Mouse (Mus musculus): Measurements from ENCODE around the gene Pqlc3.

DNA sequence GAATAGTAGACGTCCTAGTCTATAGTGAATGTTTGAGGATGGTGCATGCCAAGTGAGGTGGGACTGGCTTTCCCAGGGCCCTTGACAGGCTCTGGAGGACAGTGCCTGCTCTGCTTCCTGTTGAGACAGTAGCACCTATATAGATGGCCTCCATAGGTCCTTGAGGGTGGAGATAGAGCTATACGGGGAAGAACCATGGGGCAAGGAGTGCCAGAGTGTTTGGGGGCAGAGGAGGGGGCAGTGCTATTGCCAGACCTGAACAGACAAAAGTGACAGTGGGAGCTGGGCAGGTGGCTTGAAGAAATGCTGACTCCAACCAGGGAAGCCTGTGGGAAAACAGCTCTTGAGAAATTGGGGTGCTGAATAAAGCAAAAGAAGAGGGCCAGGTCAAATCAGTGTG is 5.9 kb downstream of the Pqlc3 start:
- TF ChIP-seq CTCF (IDR thresholded peaks at IDR 0.05; ENCODE audit: extremely low read depth, insufficient read length, insufficient replicate concordance, low read depth, low read length) (no peak), POLR2A (IDR thresholded peaks at IDR 0.05; ENCODE audit: low read depth, low read length) (no peak)

All from small intestine, adult 2 months (tissue).